Mouse (Mus musculus): ENCODE results near the gene Scgb2b11. TPM values are rescaled to one million over a fixed set of nuclear protein-coding genes. Genes with fewer than 3 reads are reported as not detected.

Scgb2b11 gene
- not detected in 2 replicates for polyA plus RNA-seq (2012; rRNA removed)

DNA sequence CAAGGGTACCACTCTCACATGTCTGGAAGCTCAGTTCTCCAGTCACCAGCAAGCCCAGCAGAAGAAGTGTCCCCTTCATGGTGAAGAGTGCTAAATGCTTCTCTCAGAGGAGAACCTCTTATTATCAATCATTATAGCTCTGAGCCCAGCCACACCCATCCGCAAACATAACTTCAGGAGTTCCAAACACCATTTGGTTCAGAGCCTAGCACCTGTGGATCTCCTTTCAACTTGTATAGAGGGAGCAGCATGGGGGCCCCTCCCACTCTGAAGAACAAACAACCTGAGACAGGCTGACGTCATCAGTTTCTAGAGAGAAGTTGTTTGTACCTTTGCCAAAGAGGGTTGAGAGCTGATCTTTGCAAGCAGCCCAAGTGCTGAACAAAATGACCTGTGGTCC, at the start of gene Scgb2b11:
Scgb2b11 (minus strand) TSS at position 101 of the 400 bp plus-strand sequence.

GRCm38 (mm10) chr7:32222540-32222939, 11.6 kb upstream of the Scgb2b11 start, which contains the start of gene Scgb1b11:
Scgb1b11 (plus strand) TSS chr7:32222840.

Other genes starting within 250 kb of the Scgb2b11 start
- gene Scgb1b10, start 110.3 kb downstream of the Scgb2b11 start, polyA plus RNA-seq (2012; rRNA removed), result not detected in 2 replicates
- not detected in 2 replicates for gene Scgb1b11, start 11.7 kb upstream of the Scgb2b11 start, polyA plus RNA-seq (2012; rRNA removed)
- gene Scgb2b12, start 116.1 kb upstream of the Scgb2b11 start, polyA plus RNA-seq (2012; rRNA removed), result not detected in 2 replicates
- gene Scgb1b12, start 123.0 kb upstream of the Scgb2b11 start, polyA plus RNA-seq (2012; rRNA removed), result not detected in 2 replicates
- gene Scgb1b29, start 230.4 kb upstream of the Scgb2b11 start, polyA plus RNA-seq (2012; rRNA removed), result not detected in 2 replicates

Measured in liver, embryonic 18 days (tissue).